ENCODE assay signal across 16 mouse cellular contexts in genomic region chr16:91980482-91980881, GRCm38 (mm10).
DNase-seq lines count a peak whose midpoint lies in the region; ATAC-seq lines count a peak whose summit lies in the region.
"Had no signal": no experiment of that assay in that cellular context is flagged by ENCODE, and none has a peak within 500 bp of the region (broad histone marks: within the 10 kb centered on the region; RNA-seq: fewer than 3 reads in every experiment).

No protein-coding gene starts in this region.

- 76% methylated on average over 6 of the region's 6 CpGs for WGBS in hindbrain, embryonic 14.5 days
- 91% methylated on average over 6 of the region's 6 CpGs for WGBS in hindbrain, embryonic 11.5 days

- no peak overlapping the region for H3K9ac ChIP-seq in hindbrain, embryonic 14.5 days
- H3K9ac ChIP-seq in hindbrain, embryonic 11.5 days (ENCODE audit: low read depth, low read length), result no peak overlapping the region
- H3K9ac ChIP-seq: forebrain, embryonic 13.5 days; heart, embryonic 15.5 days had no signal

- no peaks in the 10 kb centered on the region for H3K36me3 ChIP-seq in hindbrain, embryonic 14.5 days (replicated peaks; ENCODE audit: control insufficient read depth, insufficient read depth)
- no peaks in the 10 kb centered on the region for H3K36me3 ChIP-seq in hindbrain, embryonic 11.5 days (ENCODE audit: control insufficient read depth, insufficient read depth, low read length)
- H3K36me3 ChIP-seq: embryonic facial prominence, embryonic 10.5 days; heart, embryonic 15.5 days had no signal

- H3K9me3 ChIP-seq in hindbrain, embryonic 14.5 days (ENCODE audit: control insufficient read depth, low read length), result no peaks in the 10 kb centered on the region
- no peaks in the 10 kb centered on the region for H3K9me3 ChIP-seq in hindbrain, embryonic 11.5 days (ENCODE audit: control insufficient read depth, low read length)
- H3K9me3 ChIP-seq: embryonic facial prominence, embryonic 10.5 days; forebrain, embryonic 13.5 days; heart, embryonic 15.5 days had no signal

- H3K4me1 ChIP-seq in hindbrain, embryonic 14.5 days (replicated peaks; ENCODE audit: control insufficient read depth, insufficient read depth, low read length), result no peaks in the 10 kb centered on the region; the same call in 1 of the 2 replicates
- H3K4me1 ChIP-seq in hindbrain, embryonic 11.5 days (replicated peaks; ENCODE audit: control insufficient read depth, insufficient read depth, low read length), result no peaks in the 10 kb centered on the region; the same call in 1 of the 2 replicates
- H3K4me1 ChIP-seq: forebrain, embryonic 13.5 days had no signal

- peak; percentile 57 to 63 for DNase-seq in cerebellum, postnatal 10 days
- no peak for DNase-seq in cerebellum, adult 18-20 months
- DNase-seq in hindbrain, embryonic 14.5 days (ENCODE audit: low spot score), result peak; percentile 52
- DNase-seq in hindbrain, embryonic 11.5 days (ENCODE audit: low spot score), result no peak
- DNase-seq in left cerebral cortex, postnatal 4 days, result peak; percentile 16
- no peak for DNase-seq in left cerebral cortex, postnatal 25 days (ENCODE audit: low spot score in 2 of 2)
- DNase-seq in right cerebral cortex, postnatal 4 days, result no peak
- DNase-seq: adrenal gland, postnatal 10 days; gastrocnemius, postnatal 36 days; heart, adult 11 months; heart, postnatal 14 days had no signal

- no peak overlapping the region for H3K4me2 ChIP-seq in hindbrain, embryonic 14.5 days (replicated peaks)
- no peak overlapping the region for H3K4me2 ChIP-seq in hindbrain, embryonic 11.5 days (replicated peaks; ENCODE audit: low read depth, low read length)
- H3K4me2 ChIP-seq: forebrain, embryonic 13.5 days; heart, embryonic 11.5 days; heart, embryonic 15.5 days had no signal

- no peak for ATAC-seq in hindbrain, embryonic 14.5 days (ENCODE audit: low FRiP score)
- no peak for ATAC-seq in hindbrain, embryonic 11.5 days (ENCODE audit: low FRiP score)
- ATAC-seq: forebrain, embryonic 13.5 days; intestine, embryonic 16.5 days had no signal

- H3K27me3 ChIP-seq in hindbrain, embryonic 14.5 days (ENCODE audit: control insufficient read depth, insufficient read depth, low read length), result no peaks in the 10 kb centered on the region
- H3K27me3 ChIP-seq in hindbrain, embryonic 11.5 days (ENCODE audit: control insufficient read depth, insufficient read depth, low read length), result no peaks in the 10 kb centered on the region
- H3K27me3 ChIP-seq: forebrain, embryonic 13.5 days; heart, embryonic 15.5 days had no signal

- no peak overlapping the region for H3K4me3 ChIP-seq in hindbrain, embryonic 14.5 days (replicated peaks; ENCODE audit: low read length)
- no peak overlapping the region for H3K4me3 ChIP-seq in hindbrain, embryonic 11.5 days (ENCODE audit: low read depth, low read length)
- H3K4me3 ChIP-seq: embryonic facial prominence, embryonic 10.5 days; forebrain, embryonic 13.5 days; heart, embryonic 15.5 days had no signal

- intact Hi-C loops in left cerebral cortex, postnatal 4 days (cut with DNase I), result no loop called here
- intact Hi-C loops in left cerebral cortex, postnatal 25 days (cut with DNase I), result no loop called here

- H3K27ac ChIP-seq in hindbrain, embryonic 14.5 days, result no peak overlapping the region
- H3K27ac ChIP-seq in hindbrain, embryonic 11.5 days (ENCODE audit: low read depth, low read length), result no peak overlapping the region
- H3K27ac ChIP-seq: embryonic facial prominence, embryonic 10.5 days; forebrain, embryonic 13.5 days; heart, embryonic 15.5 days had no signal

Comparison
In these comparisons a context has a peak if more than half of its experiments do, and no peak if none do; other contexts are left out.
1. DNase-seq: peak in cerebellum, postnatal 10 days (2 of 2), hindbrain, embryonic 14.5 days (single experiment) and left cerebral cortex, postnatal 4 days (single experiment); none in cerebellum, adult 18-20 months (0 of 2), hindbrain, embryonic 11.5 days (single experiment), left cerebral cortex, postnatal 25 days (0 of 2) and right cerebral cortex, postnatal 4 days (single experiment).